Mouse (Mus musculus) naive thymus-derived CD4-positive, alpha-beta T cell, adult 2 months (primary cell): Measurements from ENCODE around the gene Flrt1.
"Not testable (repeated sequence)": the region's sequence is repeated elsewhere in the genome, so short reads cannot be mapped to it uniquely, and the experiment has no call there.

Source experiments
- DNase-seq: peaks from one replicate; pipeline ENCODE4 v3.0.0-alpha.2; 2011; ENCODE audit warnings: low read depth

The Flrt1 gene

DNA sequence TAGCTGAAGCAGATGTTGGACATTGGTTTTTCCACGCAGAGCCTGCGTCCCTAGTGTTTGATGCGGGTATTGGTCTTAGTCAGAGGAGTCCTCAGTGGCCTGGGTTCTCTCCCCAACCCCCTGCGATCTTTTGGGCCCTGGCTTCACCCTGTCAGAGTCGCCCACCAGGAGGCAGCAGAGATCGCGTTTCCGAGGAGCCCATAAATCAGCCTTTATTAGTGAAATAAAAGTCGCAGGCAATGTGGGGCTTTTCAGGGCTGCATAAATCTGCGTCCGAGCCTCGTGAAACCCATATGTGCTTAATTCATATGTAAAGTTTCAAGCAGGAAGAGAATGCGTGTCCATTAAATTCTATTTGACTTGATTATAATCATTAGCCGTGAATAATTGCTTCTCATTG lies 37.4 kb downstream of the Flrt1 start:
- DNase-seq: peak; percentile 81

- no peak for DNase-seq
Observed at GRCm38 (mm10) chr19:7067344-7068050, 38.0 kb downstream of the Flrt1 start.

- peak; percentile 19 for DNase-seq
Observed at GRCm38 (mm10) chr19:7066828-7067342, 38.6 kb downstream of the Flrt1 start.

DNA sequence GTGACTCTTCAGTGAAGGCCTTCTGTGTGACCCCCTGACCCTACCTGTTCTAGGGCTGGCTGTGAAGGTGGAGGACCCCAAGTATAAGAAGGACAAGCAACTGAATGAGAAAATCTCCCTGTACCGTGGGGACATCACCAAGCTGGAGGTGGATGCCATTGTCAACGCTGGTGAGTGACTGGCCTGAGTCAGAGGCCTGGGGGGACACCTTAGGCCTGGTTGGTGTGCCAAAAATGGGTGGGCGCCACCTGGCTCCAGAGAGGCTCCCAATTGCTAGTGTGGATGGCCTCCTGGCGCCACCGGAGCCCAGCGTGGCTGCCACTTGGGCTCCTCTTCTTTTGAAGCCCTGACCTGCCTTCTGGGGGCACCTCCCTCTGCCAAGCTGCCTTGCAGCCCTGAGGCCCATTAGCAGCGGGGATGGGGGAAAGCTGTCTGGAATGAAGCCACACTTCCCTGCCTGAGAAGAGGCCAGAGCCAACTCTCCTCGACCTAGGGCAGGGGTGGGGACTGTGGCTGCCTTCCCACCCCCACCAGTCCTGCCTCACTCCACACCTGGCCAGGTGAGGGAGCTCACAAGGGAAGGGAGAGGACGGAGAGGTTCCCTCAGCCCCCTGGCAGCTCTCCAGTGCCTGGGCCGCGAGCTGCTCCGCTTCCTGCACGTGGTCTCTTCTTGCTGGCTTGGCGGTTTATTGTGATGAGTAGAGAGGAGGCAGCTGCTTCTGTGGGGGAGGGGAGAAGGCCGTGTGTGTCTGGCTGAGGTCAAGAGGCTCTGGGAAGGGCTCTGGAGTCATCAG lies 39.3 kb downstream of the Flrt1 start:
- peak; percentile 61 for DNase-seq

GRCm38 (mm10) chr19:7064571-7064970 lies 41.0 kb downstream of the Flrt1 start:
- DNase-seq: peak; percentile 89

- DNase-seq: no peak
Observed at GRCm38 (mm10) chr19:7062916-7063315, 42.6 kb downstream of the Flrt1 start.

GRCm38 (mm10) chr19:7062110-7062509 lies 43.4 kb downstream of the Flrt1 start:
- DNase-seq: no peak

DNA sequence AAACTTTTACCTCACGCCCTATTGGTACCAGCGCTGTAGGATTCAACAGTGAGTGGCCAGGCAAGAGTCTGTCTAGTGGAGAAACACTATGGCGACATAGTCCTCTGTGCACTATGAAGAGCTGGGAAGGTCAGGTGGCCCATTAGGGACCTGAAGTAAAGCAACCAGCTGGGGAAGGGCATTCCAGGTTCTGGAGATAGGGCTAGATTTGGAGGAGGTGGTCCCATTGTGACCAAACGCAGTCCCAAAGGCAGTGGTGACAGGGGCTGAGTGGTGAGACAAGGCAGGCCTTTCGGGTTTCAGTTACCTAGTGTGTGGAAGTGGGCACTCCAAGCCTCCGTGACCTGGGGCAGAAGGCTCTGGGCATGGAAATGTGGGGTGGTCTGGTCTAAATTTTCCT lies 47.0 kb downstream of the Flrt1 start:
- DNase-seq: no peak

DNA sequence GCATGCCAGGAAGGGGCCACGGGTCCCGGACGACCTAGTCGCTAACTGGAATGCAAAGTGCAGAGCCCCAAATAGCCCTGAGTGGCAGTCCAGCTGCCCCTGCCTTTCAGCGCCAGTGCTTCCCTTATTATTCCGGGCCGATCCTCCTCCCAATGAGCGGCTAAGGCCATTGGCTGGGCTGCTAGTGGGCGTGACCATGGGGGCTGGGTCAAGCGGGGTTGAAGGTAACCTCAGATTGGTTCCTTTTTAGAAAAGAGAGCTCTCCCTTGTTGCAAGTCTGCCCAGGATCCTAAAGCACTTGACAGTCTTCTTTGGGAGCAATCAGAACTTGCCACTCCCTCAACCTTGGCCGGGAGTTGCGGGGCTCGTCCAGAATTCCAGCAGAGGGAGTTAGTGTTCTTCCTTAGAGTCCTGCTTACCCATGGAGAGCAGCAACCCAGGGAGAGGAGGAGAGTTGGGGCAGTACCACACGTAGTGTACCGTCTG lies 47.8 kb downstream of the Flrt1 start:
- peak; percentile 72 for DNase-seq

- no peak for DNase-seq
Observed at GRCm38 (mm10) chr19:7057126-7057721, 48.3 kb downstream of the Flrt1 start.

DNA sequence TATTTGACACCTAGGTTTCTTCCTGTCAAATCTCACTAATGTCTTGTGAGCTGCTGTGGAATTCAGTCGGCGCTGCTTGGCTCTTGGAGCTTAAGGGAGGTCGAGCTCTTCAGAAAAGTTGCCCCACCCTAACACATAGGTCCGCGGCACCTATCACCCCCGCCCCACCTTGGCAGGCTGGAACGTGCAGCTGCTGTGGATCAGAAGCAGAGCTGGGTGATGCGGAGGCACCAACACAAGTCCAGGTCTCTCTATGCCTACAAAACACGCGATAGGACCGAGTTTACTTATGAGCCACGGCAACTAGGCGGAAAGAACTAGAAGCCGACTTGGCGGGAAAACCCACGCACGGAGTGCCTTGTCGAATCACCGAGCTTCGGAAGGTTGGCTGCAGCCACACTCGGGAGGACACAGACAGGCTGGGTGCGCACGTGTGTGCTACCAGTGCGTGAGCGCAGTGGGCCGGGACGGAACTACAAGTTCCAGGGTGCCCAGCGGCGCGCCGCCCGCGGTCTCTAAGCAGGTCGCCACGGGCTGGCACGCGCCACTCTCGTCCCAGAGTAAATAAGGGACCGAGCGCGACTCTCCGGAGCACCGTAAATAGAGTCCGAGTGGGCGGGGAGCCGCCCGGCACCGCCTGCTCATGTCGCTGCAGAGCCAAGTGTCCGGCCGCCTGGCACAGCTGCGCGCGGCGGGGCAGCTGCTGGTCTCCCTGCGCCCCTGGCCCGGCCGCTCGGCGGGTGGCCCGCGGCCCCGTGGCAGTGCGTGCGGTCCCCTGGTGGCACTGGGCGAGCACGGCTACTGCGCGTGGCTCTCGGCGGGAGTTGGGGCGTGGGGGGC lies 49.1 kb downstream of the Flrt1 start, which contains the start of gene Macrod1:
TSS of gene Macrod1 (plus strand) at position 563 of the 840 bp plus-strand sequence.
- peak; percentile 86 for DNase-seq

GRCm38 (mm10) chr19:7055173-7055572 lies 50.4 kb downstream of the Flrt1 start:
- DNase-seq: no peak

- no peak for DNase-seq
Observed at GRCm38 (mm10) chr19:7054772-7055171, 50.8 kb downstream of the Flrt1 start.

- DNase-seq: not testable (repeated sequence)
Observed at GRCm38 (mm10) chr19:7053382-7053781, 52.1 kb downstream of the Flrt1 start.

DNA sequence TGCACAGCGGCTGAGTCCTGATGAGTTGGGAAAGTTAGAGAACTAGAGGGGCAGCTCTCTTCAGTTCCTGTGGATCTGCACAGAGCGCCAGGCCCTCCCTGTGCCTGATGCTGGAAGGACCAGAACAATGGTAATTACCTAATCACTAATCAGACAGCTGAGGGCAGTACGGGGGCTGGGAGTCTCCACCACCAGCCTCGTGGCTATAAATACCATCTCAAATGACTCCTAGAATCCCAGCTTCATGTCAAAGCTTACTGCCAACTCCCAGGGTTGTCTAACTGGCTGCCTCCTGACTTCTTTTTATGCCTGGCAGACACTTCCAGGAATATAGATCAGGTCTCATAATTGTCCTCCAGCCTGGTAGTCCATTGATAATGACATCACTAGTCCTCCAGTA lies 60.8 kb downstream of the Flrt1 start:
- no peak for DNase-seq

GRCm38 (mm10) chr19:7044279-7044678 lies 61.2 kb downstream of the Flrt1 start:
- DNase-seq: no peak
